Mouse (Mus musculus): ENCODE measurements around the gene En2. TPM values are rescaled to one million over a fixed set of nuclear protein-coding genes. Genes with fewer than 3 reads are reported as not detected.
A peak's percentile ranks its signal among the peaks of the same experiment; 100 is the strongest.

En2 gene
- polyA plus RNA-seq, 1 experiment from 2014 or later, result 0.22 TPM

- Histone ChIP-seq H3K4me2 (ENCODE audit: low read depth, low read length) (no peak overlapping the region), H3K27me3 (ENCODE audit: control insufficient read depth, insufficient read depth, low read length) (peaks cover 70% of the 10 kb centered on the region), H3K4me3 (ENCODE audit: low read depth, low read length) (no peak overlapping the region), H3K36me3 (replicated peaks; ENCODE audit: control insufficient read depth, insufficient read depth, low read depth, low read length) (no peaks in the 10 kb centered on the region), H3K4me1 (ENCODE audit: control insufficient read depth, insufficient read depth, low read length) (no peaks in the 10 kb centered on the region), H3K9me3 (replicated peaks; ENCODE audit: control insufficient read depth, low read length) (no peaks in the 10 kb centered on the region), H3K9ac (replicated peaks; ENCODE audit: low read length) (no peak overlapping the region), H3K27ac (replicated peaks; ENCODE audit: low read depth, low read length) (no peak overlapping the region)
- 2% methylated on average over 8 of the region's 8 CpGs for WGBS
- no peak for ATAC-seq (replicated peaks; ENCODE audit: insufficient number of reproducible peaks, low FRiP score, low TSS enrichment, low read depth)
- no peak for DNase-seq (ENCODE audit: low spot score)
Observed at GRCm38 (mm10) chr5:28172261-28172920, 6.9 kb downstream of the En2 start.

GRCm38 (mm10) chr5:28172921-28173670 is 7.6 kb downstream of the En2 start:
- Histone ChIP-seq H3K27ac (replicated peaks; ENCODE audit: low read depth, low read length) (no peak overlapping the region), H3K27me3 (ENCODE audit: control insufficient read depth, insufficient read depth, low read length) (peaks cover 76% of the 10 kb centered on the region), H3K9ac (replicated peaks; ENCODE audit: low read length) (no peak overlapping the region), H3K4me1 (ENCODE audit: control insufficient read depth, insufficient read depth, low read length) (no peaks in the 10 kb centered on the region), H3K4me2 (ENCODE audit: low read depth, low read length) (no peak overlapping the region), H3K9me3 (replicated peaks; ENCODE audit: control insufficient read depth, low read length) (no peaks in the 10 kb centered on the region), H3K36me3 (replicated peaks; ENCODE audit: control insufficient read depth, insufficient read depth, low read depth, low read length) (no peaks in the 10 kb centered on the region), H3K4me3 (ENCODE audit: low read depth, low read length) (no peak overlapping the region)
- ATAC-seq (replicated peaks; ENCODE audit: insufficient number of reproducible peaks, low FRiP score, low TSS enrichment, low read depth) (no peak), DNase-seq (ENCODE audit: low spot score) (no peak)
- WGBS, result 1% methylated on average over 4 of the region's 4 CpGs

- H3K36me3 ChIP-seq (replicated peaks; ENCODE audit: control insufficient read depth, insufficient read depth, low read depth, low read length), result no peaks in the 10 kb centered on the region
- no peak overlapping the region for H3K27ac ChIP-seq (replicated peaks; ENCODE audit: low read depth, low read length)
- H3K9me3 ChIP-seq (replicated peaks; ENCODE audit: control insufficient read depth, low read length), result no peaks in the 10 kb centered on the region
- WGBS, result 0% methylated on average over 1 of the region's 1 CpGs
- no peak overlapping the region for H3K9ac ChIP-seq (replicated peaks; ENCODE audit: low read length)
- H3K27me3 ChIP-seq (ENCODE audit: control insufficient read depth, insufficient read depth, low read length), result peaks cover 78% of the 10 kb centered on the region
- no peak overlapping the region for H3K4me2 ChIP-seq (ENCODE audit: low read depth, low read length)
- ATAC-seq (replicated peaks; ENCODE audit: insufficient number of reproducible peaks, low FRiP score, low TSS enrichment, low read depth) (no peak), DNase-seq (ENCODE audit: low spot score) (no peak)
- H3K4me1 ChIP-seq (ENCODE audit: control insufficient read depth, insufficient read depth, low read length), result no peaks in the 10 kb centered on the region
- no peak overlapping the region for H3K4me3 ChIP-seq (ENCODE audit: low read depth, low read length)
Observed at GRCm38 (mm10) chr5:28173674-28174073, 8.2 kb downstream of the En2 start.

GRCm38 (mm10) chr5:28174086-28174485 is 8.6 kb downstream of the En2 start:
- H3K9ac ChIP-seq (replicated peaks; ENCODE audit: low read length), result no peak overlapping the region

GRCm38 (mm10) chr5:28174876-28175569 is 9.5 kb downstream of the En2 start:
- 2% methylated on average over 24 of the region's 24 CpGs for WGBS
- Histone ChIP-seq H3K27me3 (ENCODE audit: control insufficient read depth, insufficient read depth, low read length) (peaks cover 75% of the 10 kb centered on the region), H3K4me1 (ENCODE audit: control insufficient read depth, insufficient read depth, low read length) (no peaks in the 10 kb centered on the region), H3K27ac (replicated peaks; ENCODE audit: low read depth, low read length) (no peak overlapping the region), H3K36me3 (replicated peaks; ENCODE audit: control insufficient read depth, insufficient read depth, low read depth, low read length) (no peaks in the 10 kb centered on the region), H3K4me2 (ENCODE audit: low read depth, low read length) (no peak overlapping the region), H3K9ac (replicated peaks; ENCODE audit: low read length) (no peak overlapping the region), H3K9me3 (replicated peaks; ENCODE audit: control insufficient read depth, low read length) (no peaks in the 10 kb centered on the region), H3K4me3 (ENCODE audit: low read depth, low read length) (no peak overlapping the region)
- ATAC-seq (replicated peaks; ENCODE audit: insufficient number of reproducible peaks, low FRiP score, low TSS enrichment, low read depth), result no peak
- no peak for DNase-seq (ENCODE audit: low spot score)

More at GRCm38 (mm10) chr5:28174086-28174485, 8.6 kb downstream of the En2 start:
- ATAC-seq (replicated peaks; ENCODE audit: insufficient number of reproducible peaks, low FRiP score, low TSS enrichment, low read depth) (no peak), DNase-seq (ENCODE audit: low spot score) (no peak)
- no peaks in the 10 kb centered on the region for H3K9me3 ChIP-seq (replicated peaks; ENCODE audit: control insufficient read depth, low read length)
- no peaks in the 10 kb centered on the region for H3K4me1 ChIP-seq (ENCODE audit: control insufficient read depth, insufficient read depth, low read length)
- no peak overlapping the region for H3K4me2 ChIP-seq (ENCODE audit: low read depth, low read length)
- no peaks in the 10 kb centered on the region for H3K36me3 ChIP-seq (replicated peaks; ENCODE audit: control insufficient read depth, insufficient read depth, low read depth, low read length)
- H3K27me3 ChIP-seq (ENCODE audit: control insufficient read depth, insufficient read depth, low read length), result peaks cover 79% of the 10 kb centered on the region
- WGBS, result 1% methylated on average over 8 of the region's 9 CpGs
- H3K27ac ChIP-seq (replicated peaks; ENCODE audit: low read depth, low read length), result no peak overlapping the region
- no peak overlapping the region for H3K4me3 ChIP-seq (ENCODE audit: low read depth, low read length)

- no peaks in the 10 kb centered on the region for H3K4me1 ChIP-seq (ENCODE audit: control insufficient read depth, insufficient read depth, low read length)
- DNase-seq (ENCODE audit: low spot score) (no peak), ATAC-seq (replicated peaks; ENCODE audit: insufficient number of reproducible peaks, low FRiP score, low TSS enrichment, low read depth) (no peak)
- H3K36me3 ChIP-seq (replicated peaks; ENCODE audit: control insufficient read depth, insufficient read depth, low read depth, low read length), result no peaks in the 10 kb centered on the region
- no peak overlapping the region for H3K9ac ChIP-seq (replicated peaks; ENCODE audit: low read length)
- H3K4me2 ChIP-seq (ENCODE audit: low read depth, low read length), result no peak overlapping the region
- peaks cover 76% of the 10 kb centered on the region for H3K27me3 ChIP-seq (ENCODE audit: control insufficient read depth, insufficient read depth, low read length)
- no peaks in the 10 kb centered on the region for H3K9me3 ChIP-seq (replicated peaks; ENCODE audit: control insufficient read depth, low read length)
- no peak overlapping the region for H3K27ac ChIP-seq (replicated peaks; ENCODE audit: low read depth, low read length)
- H3K4me3 ChIP-seq (ENCODE audit: low read depth, low read length), result no peak overlapping the region
- WGBS, result 2% methylated on average over 10 of the region's 10 CpGs
Observed at GRCm38 (mm10) chr5:28175570-28175919, 10.1 kb downstream of the En2 start.

GRCm38 (mm10) chr5:28176023-28176422 is 10.5 kb downstream of the En2 start:
- no peaks in the 10 kb centered on the region for H3K9me3 ChIP-seq (replicated peaks; ENCODE audit: control insufficient read depth, low read length)
- no peak overlapping the region for H3K9ac ChIP-seq (replicated peaks; ENCODE audit: low read length)
- H3K4me1 ChIP-seq (ENCODE audit: control insufficient read depth, insufficient read depth, low read length), result no peaks in the 10 kb centered on the region
- H3K36me3 ChIP-seq (replicated peaks; ENCODE audit: control insufficient read depth, insufficient read depth, low read depth, low read length), result no peaks in the 10 kb centered on the region
- ATAC-seq (replicated peaks; ENCODE audit: insufficient number of reproducible peaks, low FRiP score, low TSS enrichment, low read depth) (no peak), DNase-seq (ENCODE audit: low spot score) (no peak)
- no peak overlapping the region for H3K4me3 ChIP-seq (ENCODE audit: low read depth, low read length)
- H3K27ac ChIP-seq (replicated peaks; ENCODE audit: low read depth, low read length), result no peak overlapping the region
- 1% methylated on average over 4 of the region's 4 CpGs for WGBS
- no peak overlapping the region for H3K4me2 ChIP-seq (ENCODE audit: low read depth, low read length)
- peaks cover 77% of the 10 kb centered on the region for H3K27me3 ChIP-seq (ENCODE audit: control insufficient read depth, insufficient read depth, low read length)

GRCm38 (mm10) chr5:28176585-28176984 is 11.1 kb downstream of the En2 start:
- no peak for ATAC-seq (replicated peaks; ENCODE audit: insufficient number of reproducible peaks, low FRiP score, low TSS enrichment, low read depth)
- H3K4me1 ChIP-seq (ENCODE audit: control insufficient read depth, insufficient read depth, low read length), result no peaks in the 10 kb centered on the region

More at GRCm38 (mm10) chr5:28176585-28176984, 11.1 kb downstream of the En2 start:
- Histone ChIP-seq H3K4me3 (ENCODE audit: low read depth, low read length) (no peak overlapping the region), H3K9ac (replicated peaks; ENCODE audit: low read length) (no peak overlapping the region), H3K9me3 (replicated peaks; ENCODE audit: control insufficient read depth, low read length) (no peaks in the 10 kb centered on the region), H3K27me3 (ENCODE audit: control insufficient read depth, insufficient read depth, low read length) (peaks cover 77% of the 10 kb centered on the region), H3K27ac (replicated peaks; ENCODE audit: low read depth, low read length) (no peak overlapping the region), H3K36me3 (replicated peaks; ENCODE audit: control insufficient read depth, insufficient read depth, low read depth, low read length) (no peaks in the 10 kb centered on the region), H3K4me2 (ENCODE audit: low read depth, low read length) (no peak overlapping the region)
- WGBS, result 2% methylated on average over 2 of the region's 2 CpGs
- DNase-seq (ENCODE audit: low spot score), result peak; percentile 17
